Mouse (Mus musculus): Measurements from ENCODE around the gene Slc39a11. TPM values are rescaled to one million over a fixed set of nuclear protein-coding genes. Genes with fewer than 3 reads are reported as not detected.

Gene Slc39a11
- polyA plus RNA-seq, 1 experiment from 2014 or later = 26.2 TPM

DNA sequence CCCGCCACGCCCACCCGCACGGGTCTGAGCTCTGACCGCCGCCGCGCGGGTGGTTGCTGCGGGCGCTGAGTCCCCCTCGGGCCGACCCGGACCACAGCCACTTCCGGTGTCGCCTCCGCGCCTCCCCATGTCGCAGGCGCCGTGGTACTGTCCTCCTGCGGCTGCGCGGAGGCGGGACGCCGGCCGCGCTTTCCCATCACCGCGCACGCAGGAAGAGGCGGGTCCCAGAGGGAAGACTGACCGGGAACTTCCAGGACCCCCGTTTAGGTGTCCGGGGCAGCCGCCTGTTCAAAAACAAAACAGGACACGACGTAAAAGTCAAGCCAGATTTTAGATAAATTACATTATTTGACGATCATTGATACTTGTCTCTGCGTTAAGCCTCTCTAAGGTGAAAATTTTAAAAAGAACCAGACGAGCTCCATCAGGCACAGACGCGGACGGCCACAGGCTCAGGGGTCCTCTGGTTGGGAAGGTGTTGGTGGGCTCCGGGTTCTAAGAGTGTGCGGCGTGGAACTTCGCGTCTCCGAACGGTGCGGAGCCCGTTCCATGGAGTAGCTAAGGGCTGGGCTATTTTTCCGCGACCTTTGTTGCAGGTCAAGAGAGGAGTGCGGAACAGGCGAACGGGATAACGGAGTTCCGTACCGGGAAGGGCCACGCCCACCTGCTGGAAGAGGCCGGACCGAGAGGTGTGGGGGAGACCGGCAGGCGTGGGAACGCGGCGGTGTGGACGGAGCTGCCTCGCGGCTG is 34.3 kb upstream of the Slc39a11 start, which contains the start of the genes Fam104a and D11Wsu47e:
TSS of gene Fam104a (minus strand) at position 199 of the 750 bp plus-strand sequence.
TSS of gene D11Wsu47e (plus strand) at position 456 of the 750 bp plus-strand sequence.
- no peaks in the 10 kb centered on the region for H3K27me3 ChIP-seq (ENCODE audit: control insufficient read depth, insufficient read depth, low read depth, low read length)
- under 1% methylated on average over 60 of the region's 73 CpGs for WGBS
- H3K27ac ChIP-seq (ENCODE audit: low read length) = peak within 1 kb of the TSS; percentile 97
- peaks cover 22% of the 10 kb centered on the region for H3K4me1 ChIP-seq (replicated peaks; ENCODE audit: control insufficient read depth, insufficient read depth, low read length)
- no peaks in the 10 kb centered on the region for H3K9me3 ChIP-seq (ENCODE audit: control insufficient read depth, low read length)
- peak within 1 kb of the TSS; percentile 92 for H3K9ac ChIP-seq (ENCODE audit: low read length)
- H3K36me3 ChIP-seq (ENCODE audit: control insufficient read depth, insufficient read depth, low read length) = peaks cover 14% of the 10 kb centered on the region
- peak within 1 kb of the TSS; percentile 78 for H3K4me3 ChIP-seq (ENCODE audit: low read length)
- peak within 1 kb of the TSS; percentile 74 for H3K4me2 ChIP-seq (ENCODE audit: low read depth, low read length)
- peak; percentile 97 for ATAC-seq (ENCODE audit: low read depth)

DNA sequence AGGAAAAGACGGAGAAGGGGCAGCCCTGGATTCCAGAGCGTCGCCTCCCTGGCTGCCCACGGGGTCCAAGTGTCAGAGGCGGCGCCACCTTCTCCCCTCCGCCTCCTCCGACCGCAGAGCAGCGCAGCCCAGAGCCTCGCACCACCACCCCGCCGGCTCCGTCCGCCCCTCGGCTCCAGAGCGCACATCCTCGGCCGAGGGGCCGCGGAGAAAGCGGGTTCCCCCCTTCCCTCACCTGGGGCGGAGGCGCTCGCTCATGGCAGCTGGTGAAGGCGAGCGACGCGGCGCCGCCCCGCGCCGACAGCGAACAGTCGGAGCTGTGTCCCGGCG is 33.7 kb upstream of the Slc39a11 start:
- 0% methylated on average over 26 of the region's 38 CpGs for WGBS
- H3K36me3 ChIP-seq (ENCODE audit: control insufficient read depth, insufficient read depth, low read length) = peaks cover 8% of the 10 kb centered on the region
- peak overlapping the region; percentile 74 for H3K4me2 ChIP-seq (ENCODE audit: low read depth, low read length)
- H3K9ac ChIP-seq (ENCODE audit: low read length) = peak overlapping the region; percentile 92
- H3K4me3 ChIP-seq (ENCODE audit: low read length) = peak overlapping the region; percentile 78
- peak overlapping the region; percentile 97 for H3K27ac ChIP-seq (ENCODE audit: low read length)
- ATAC-seq (ENCODE audit: low read depth) = peak; percentile 65
- H3K9me3 ChIP-seq (ENCODE audit: control insufficient read depth, low read length) = no peaks in the 10 kb centered on the region
- H3K4me1 ChIP-seq (replicated peaks; ENCODE audit: control insufficient read depth, insufficient read depth, low read length) = peaks cover 22% of the 10 kb centered on the region
- H3K27me3 ChIP-seq (ENCODE audit: control insufficient read depth, insufficient read depth, low read depth, low read length) = no peaks in the 10 kb centered on the region

DNA sequence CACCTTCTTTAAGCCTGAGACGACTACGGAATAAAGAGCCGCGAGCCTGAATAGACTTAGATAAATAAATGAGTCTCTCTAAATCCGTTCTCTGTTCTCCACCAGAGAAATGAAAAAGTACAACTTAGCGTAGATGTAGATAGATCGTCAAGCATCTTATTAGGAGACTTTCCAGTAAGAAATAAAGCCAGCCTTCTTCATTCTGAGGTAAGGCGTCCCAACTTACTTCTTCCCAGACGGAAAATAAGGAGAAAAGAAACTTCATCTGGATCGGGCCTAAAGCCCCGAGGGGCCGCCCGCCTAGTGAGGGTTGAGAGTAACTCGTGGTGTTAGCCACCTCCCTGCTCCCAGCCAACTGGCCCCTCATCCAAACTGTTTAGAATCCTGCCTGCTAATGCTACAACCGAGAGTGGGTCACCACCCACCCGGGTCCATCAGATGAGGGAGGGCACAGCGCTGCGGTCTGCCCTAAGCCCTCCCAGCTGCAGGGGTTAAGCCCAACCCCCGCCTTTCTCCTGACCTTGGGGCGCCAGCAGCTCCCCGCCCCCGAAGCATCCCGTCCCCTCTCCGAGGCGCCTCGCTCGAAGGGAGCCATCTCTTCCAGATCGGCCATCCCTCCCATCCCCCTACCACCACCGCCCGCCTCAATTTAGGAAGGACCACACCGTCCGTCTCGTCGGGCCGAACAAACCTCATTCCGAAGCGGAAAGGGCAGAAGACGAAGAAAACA is 33.2 kb upstream of the Slc39a11 start:
- Histone ChIP-seq H3K36me3 (ENCODE audit: control insufficient read depth, insufficient read depth, low read length) (peaks cover 4% of the 10 kb centered on the region), H3K4me1 (replicated peaks; ENCODE audit: control insufficient read depth, insufficient read depth, low read length) (peaks cover 22% of the 10 kb centered on the region), H3K4me3 (ENCODE audit: low read length) (peak overlapping the region; percentile 78), H3K4me2 (ENCODE audit: low read depth, low read length) (peak overlapping the region; percentile 74), H3K9me3 (ENCODE audit: control insufficient read depth, low read length) (no peaks in the 10 kb centered on the region), H3K27me3 (ENCODE audit: control insufficient read depth, insufficient read depth, low read depth, low read length) (no peaks in the 10 kb centered on the region), H3K27ac (ENCODE audit: low read length) (peak overlapping the region; percentile 97), H3K9ac (ENCODE audit: low read length) (peak overlapping the region; percentile 92)
- peak; percentile 58 for ATAC-seq (ENCODE audit: low read depth)
- WGBS = 2% methylated on average over 38 of the region's 38 CpGs

DNA sequence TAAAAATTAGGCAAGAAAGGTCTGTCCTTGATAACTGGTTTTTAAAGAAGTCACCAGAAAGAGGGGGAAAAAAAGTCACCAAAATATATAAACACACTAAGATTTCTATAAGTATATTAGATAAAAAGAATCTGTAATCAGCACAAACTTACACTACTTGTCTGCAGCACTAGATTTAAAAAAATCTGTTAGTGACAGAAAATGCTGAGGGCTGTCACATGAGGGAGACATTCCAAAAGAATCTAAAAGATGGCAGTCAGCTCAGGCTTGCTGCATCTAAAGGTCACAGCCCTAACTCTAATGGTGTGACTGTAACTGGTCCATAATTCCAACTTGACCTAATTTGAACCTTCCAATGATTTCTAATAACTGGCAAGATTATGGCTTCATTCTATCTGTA is 32.1 kb upstream of the Slc39a11 start:
- H3K4me3 ChIP-seq (ENCODE audit: low read length) = no peak overlapping the region
- peaks cover 22% of the 10 kb centered on the region for H3K4me1 ChIP-seq (replicated peaks; ENCODE audit: control insufficient read depth, insufficient read depth, low read length)
- no peak overlapping the region for H3K27ac ChIP-seq (ENCODE audit: low read length)
- no peaks in the 10 kb centered on the region for H3K9me3 ChIP-seq (ENCODE audit: control insufficient read depth, low read length)
- ATAC-seq (ENCODE audit: low read depth) = no peak
- peak overlapping the region; percentile 74; the same call in 1 of the 2 replicates for H3K4me2 ChIP-seq (ENCODE audit: low read depth, low read length)
- H3K36me3 ChIP-seq (ENCODE audit: control insufficient read depth, insufficient read depth, low read length) = no peaks in the 10 kb centered on the region
- H3K9ac ChIP-seq (ENCODE audit: low read length) = no peak overlapping the region
- H3K27me3 ChIP-seq (ENCODE audit: control insufficient read depth, insufficient read depth, low read depth, low read length) = no peaks in the 10 kb centered on the region

DNA sequence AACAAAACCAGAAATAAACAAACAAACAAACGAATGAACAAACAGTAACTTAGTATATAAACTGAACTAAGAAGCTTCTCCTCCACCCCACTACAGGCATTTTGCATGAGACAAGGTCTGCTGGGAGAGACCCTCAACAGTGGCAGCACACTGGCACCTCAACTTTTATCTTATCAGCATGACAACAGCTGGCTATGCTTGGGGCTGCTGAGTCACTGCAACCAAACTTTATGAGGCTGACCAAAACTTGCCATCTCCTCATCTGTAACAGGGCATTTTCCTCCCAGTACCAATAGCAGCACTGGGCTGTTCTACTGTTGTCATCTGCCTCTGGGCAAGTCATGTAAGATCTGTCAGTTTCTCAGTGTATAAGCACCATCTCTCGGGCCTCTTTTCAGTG is 31.1 kb upstream of the Slc39a11 start:
- H3K4me3 ChIP-seq (ENCODE audit: low read length) = no peak overlapping the region
- no peaks in the 10 kb centered on the region for H3K9me3 ChIP-seq (ENCODE audit: control insufficient read depth, low read length)
- no peak overlapping the region for H3K4me2 ChIP-seq (ENCODE audit: low read depth, low read length)
- H3K4me1 ChIP-seq (replicated peaks; ENCODE audit: control insufficient read depth, insufficient read depth, low read length) = peaks cover 22% of the 10 kb centered on the region
- ATAC-seq (ENCODE audit: low read depth) = no peak
- H3K9ac ChIP-seq (ENCODE audit: low read length) = no peak overlapping the region
- no peak overlapping the region for H3K27ac ChIP-seq (ENCODE audit: low read length)
- H3K27me3 ChIP-seq (ENCODE audit: control insufficient read depth, insufficient read depth, low read depth, low read length) = no peaks in the 10 kb centered on the region
- peaks cover 4% of the 10 kb centered on the region; the same call in 1 of the 2 replicates for H3K36me3 ChIP-seq (ENCODE audit: control insufficient read depth, insufficient read depth, low read length)
- 66% methylated on average over 2 of the region's 2 CpGs for WGBS

DNA sequence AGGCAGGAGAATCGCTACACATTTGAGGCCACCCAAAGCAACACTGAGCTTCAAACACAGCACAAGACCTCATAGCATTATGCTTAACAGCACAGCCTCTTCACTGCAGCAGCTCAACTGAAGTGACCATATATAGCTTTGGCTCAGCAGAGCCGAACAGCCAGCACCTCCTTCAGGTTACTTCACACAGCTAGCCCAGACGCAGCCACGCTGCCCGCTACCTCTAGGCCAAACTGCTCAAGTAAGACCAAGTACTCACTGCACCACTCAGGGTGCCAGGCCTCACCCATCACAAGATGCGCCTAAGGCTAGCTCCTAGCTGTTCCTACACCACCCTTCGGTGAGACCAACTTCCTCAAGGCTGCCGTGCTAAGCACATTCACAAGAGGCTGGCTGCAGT is 28.5 kb upstream of the Slc39a11 start:
- no peaks in the 10 kb centered on the region for H3K9me3 ChIP-seq (ENCODE audit: control insufficient read depth, low read length)
- no peaks in the 10 kb centered on the region for H3K27me3 ChIP-seq (ENCODE audit: control insufficient read depth, insufficient read depth, low read depth, low read length)
- WGBS = 79% methylated on average over 8 of the region's 8 CpGs
- peaks cover 15% of the 10 kb centered on the region for H3K4me1 ChIP-seq (replicated peaks; ENCODE audit: control insufficient read depth, insufficient read depth, low read length)
- peaks cover 10% of the 10 kb centered on the region for H3K36me3 ChIP-seq (ENCODE audit: control insufficient read depth, insufficient read depth, low read length)
- H3K27ac ChIP-seq (ENCODE audit: low read length) = no peak overlapping the region
- H3K4me3 ChIP-seq (ENCODE audit: low read length) = no peak overlapping the region
- 0 out of 2 replicates have a peak overlapping the region, but pooled peaks have one; percentile 2 for H3K9ac ChIP-seq (ENCODE audit: low read length)
- no peak for ATAC-seq (ENCODE audit: low read depth)
- no peak overlapping the region for H3K4me2 ChIP-seq (ENCODE audit: low read depth, low read length)

DNA sequence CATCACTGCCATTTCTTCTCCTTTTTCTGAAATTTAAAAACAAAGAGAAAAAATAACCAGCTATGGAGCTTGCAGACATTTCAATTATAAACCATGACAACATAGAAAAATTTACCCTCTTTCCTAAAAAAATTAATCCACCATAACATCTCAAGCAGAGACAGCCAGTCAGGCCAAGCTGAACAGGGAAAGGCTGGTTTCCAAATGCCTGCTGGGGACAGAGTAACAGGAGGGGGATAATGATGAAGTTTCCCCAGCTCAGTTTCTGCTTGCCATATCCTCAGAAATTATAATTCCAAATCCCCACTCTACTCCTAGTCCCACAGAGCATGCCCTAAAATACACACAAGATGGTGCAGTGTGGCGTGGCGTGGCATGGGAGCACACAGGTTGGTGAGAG is 27.5 kb upstream of the Slc39a11 start:
- Histone ChIP-seq H3K4me3 (ENCODE audit: low read length) (no peak overlapping the region), H3K27ac (ENCODE audit: low read length) (no peak overlapping the region), H3K4me1 (replicated peaks; ENCODE audit: control insufficient read depth, insufficient read depth, low read length) (peaks cover 12% of the 10 kb centered on the region), H3K27me3 (ENCODE audit: control insufficient read depth, insufficient read depth, low read depth, low read length) (no peaks in the 10 kb centered on the region), H3K9me3 (ENCODE audit: control insufficient read depth, low read length) (no peaks in the 10 kb centered on the region), H3K9ac (ENCODE audit: low read length) (no peak overlapping the region), H3K36me3 (ENCODE audit: control insufficient read depth, insufficient read depth, low read length) (peaks cover 15% of the 10 kb centered on the region), H3K4me2 (ENCODE audit: low read depth, low read length) (no peak overlapping the region)
- ATAC-seq (ENCODE audit: low read depth) = no peak
- 98% methylated on average over 2 of the region's 2 CpGs for WGBS

DNA sequence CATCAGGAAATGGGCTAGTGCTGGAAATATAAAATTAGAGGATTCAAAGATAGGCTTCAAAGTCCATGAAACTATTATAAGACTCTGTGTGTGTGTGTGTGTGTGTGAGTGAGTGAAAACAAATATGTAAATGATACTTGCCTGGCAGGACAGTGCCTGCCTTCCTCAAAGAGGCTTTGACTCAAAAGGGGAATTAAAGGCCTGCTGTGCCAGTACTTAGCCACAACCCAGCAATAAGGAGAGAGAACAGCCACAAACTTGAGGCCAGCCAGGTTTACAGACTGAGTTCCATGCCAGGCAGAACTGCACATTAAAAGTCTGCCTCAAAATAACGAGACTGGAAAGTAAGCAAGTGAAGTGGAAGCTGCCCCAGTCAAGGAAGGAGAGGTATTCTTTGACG is 27.0 kb upstream of the Slc39a11 start:
- Histone ChIP-seq H3K9ac (ENCODE audit: low read length) (no peak overlapping the region), H3K4me2 (ENCODE audit: low read depth, low read length) (no peak overlapping the region), H3K4me3 (ENCODE audit: low read length) (no peak overlapping the region), H3K4me1 (replicated peaks; ENCODE audit: control insufficient read depth, insufficient read depth, low read length) (peaks cover 8% of the 10 kb centered on the region; the same call in 1 of the 2 replicates), H3K27me3 (ENCODE audit: control insufficient read depth, insufficient read depth, low read depth, low read length) (no peaks in the 10 kb centered on the region), H3K9me3 (ENCODE audit: control insufficient read depth, low read length) (no peaks in the 10 kb centered on the region), H3K27ac (ENCODE audit: low read length) (no peak overlapping the region), H3K36me3 (ENCODE audit: control insufficient read depth, insufficient read depth, low read length) (peaks cover 15% of the 10 kb centered on the region)
- no peak for ATAC-seq (ENCODE audit: low read depth)
- 78% methylated on average over 2 of the region's 2 CpGs for WGBS

DNA sequence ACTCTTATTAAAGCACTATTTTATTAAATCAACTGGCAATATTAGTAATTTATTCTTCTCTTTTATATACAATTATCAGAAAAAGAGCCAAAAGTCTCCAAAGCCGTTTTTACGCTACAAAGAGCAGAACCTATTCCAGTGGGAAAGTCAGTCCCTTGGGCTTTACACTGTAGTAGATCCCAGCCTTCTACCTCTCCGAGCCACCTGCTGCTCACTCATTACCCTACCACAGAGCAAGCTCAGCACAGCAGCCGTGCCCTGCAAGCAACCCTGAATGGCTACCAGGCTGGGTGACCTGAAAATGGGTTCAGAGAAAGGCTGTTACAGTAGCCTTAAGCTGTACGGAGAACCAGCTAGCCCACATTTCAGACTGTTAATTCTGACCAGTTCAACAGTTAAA is 24.7 kb upstream of the Slc39a11 start:
- H3K27ac ChIP-seq (ENCODE audit: low read length) = no peak overlapping the region
- no peak overlapping the region for H3K4me3 ChIP-seq (ENCODE audit: low read length)
- 87% methylated on average over 5 of the region's 5 CpGs for WGBS
- H3K4me2 ChIP-seq (ENCODE audit: low read depth, low read length) = no peak overlapping the region
- no peaks in the 10 kb centered on the region for H3K4me1 ChIP-seq (replicated peaks; ENCODE audit: control insufficient read depth, insufficient read depth, low read length)
- peaks cover 21% of the 10 kb centered on the region for H3K36me3 ChIP-seq (ENCODE audit: control insufficient read depth, insufficient read depth, low read length)
- H3K27me3 ChIP-seq (ENCODE audit: control insufficient read depth, insufficient read depth, low read depth, low read length) = no peaks in the 10 kb centered on the region
- H3K9me3 ChIP-seq (ENCODE audit: control insufficient read depth, low read length) = no peaks in the 10 kb centered on the region
- ATAC-seq (ENCODE audit: low read depth) = no peak
- H3K9ac ChIP-seq (ENCODE audit: low read length) = no peak overlapping the region

Data from lung, embryonic 16.5 days (tissue).